Mouse (Mus musculus) thymus, postnatal 4 days (tissue): ENCODE measurements around the gene Trim63.
"Not testable (repeated sequence)": the region's sequence is repeated elsewhere in the genome, so short reads cannot be mapped to it uniquely, and the experiment has no call there.

Experiments
- DNase-seq: peaks from one replicate; pipeline ENCODE4 v3.0.0; 2021

Gene Trim63

GRCm38 (mm10) chr4:134299498-134299810, 15.5 kb upstream of the Trim63 start:
- no peak for DNase-seq

- no peak for DNase-seq
Observed at GRCm38 (mm10) chr4:134300316-134300715, 14.6 kb upstream of the Trim63 start.

- DNase-seq: no peak
Observed at GRCm38 (mm10) chr4:134302084-134302483, 12.8 kb upstream of the Trim63 start.

GRCm38 (mm10) chr4:134306963-134307362, 8.0 kb upstream of the Trim63 start:
- no peak for DNase-seq

- DNase-seq: peak; percentile 59
Observed at GRCm38 (mm10) chr4:134307367-134308072, 7.4 kb upstream of the Trim63 start.

- DNase-seq: no peak
Observed at GRCm38 (mm10) chr4:134310106-134310505, 4.8 kb upstream of the Trim63 start.

- DNase-seq: no peak
Observed at GRCm38 (mm10) chr4:134310656-134311055, 4.3 kb upstream of the Trim63 start.

- no peak for DNase-seq
Observed at GRCm38 (mm10) chr4:134311784-134312183, 3.1 kb upstream of the Trim63 start.

GRCm38 (mm10) chr4:134312341-134312740, 2.6 kb upstream of the Trim63 start:
- DNase-seq: no peak

- DNase-seq: peak; percentile 52
Observed at GRCm38 (mm10) chr4:134312901-134313300, 2.0 kb upstream of the Trim63 start.

- DNase-seq: no peak
Observed at GRCm38 (mm10) chr4:134314081-134314655, 752 bp upstream of the Trim63 start.

- no peak for DNase-seq
Observed at GRCm38 (mm10) chr4:134315470-134315869, 550 bp downstream of the Trim63 start.

GRCm38 (mm10) chr4:134316390-134316789, 1.5 kb downstream of the Trim63 start:
- peak; percentile 59 for DNase-seq

- DNase-seq: no peak
Observed at GRCm38 (mm10) chr4:134319074-134319473, 4.2 kb downstream of the Trim63 start.

- no peak for DNase-seq
Observed at GRCm38 (mm10) chr4:134319674-134320073, 4.8 kb downstream of the Trim63 start.

- peak; percentile 44 for DNase-seq
Observed at GRCm38 (mm10) chr4:134321524-134321923, 6.6 kb downstream of the Trim63 start.

- DNase-seq: no peak
Observed at GRCm38 (mm10) chr4:134324655-134325054, 9.7 kb downstream of the Trim63 start.

- no peak for DNase-seq
Observed at GRCm38 (mm10) chr4:134326859-134327530, 12.1 kb downstream of the Trim63 start.

- DNase-seq: no peak
Observed at GRCm38 (mm10) chr4:134328151-134328550, 13.2 kb downstream of the Trim63 start.

- no peak for DNase-seq
Observed at GRCm38 (mm10) chr4:134328832-134329231, 13.9 kb downstream of the Trim63 start.

- DNase-seq: no peak
Observed at GRCm38 (mm10) chr4:134330281-134330680, 15.4 kb downstream of the Trim63 start.

- not testable (repeated sequence) for DNase-seq
Observed at GRCm38 (mm10) chr4:134341231-134341630, 26.3 kb downstream of the Trim63 start.

- DNase-seq: no peak
Observed at GRCm38 (mm10) chr4:134342213-134342779, 27.4 kb downstream of the Trim63 start.
